Mouse (Mus musculus): Measurements from ENCODE around the gene Spdef. TPM values are rescaled to one million over a fixed set of nuclear protein-coding genes. Genes with fewer than 3 reads are reported as not detected.

The Spdef gene
- total and polyA plus RNA-seq, 2 experiments, result 0.48 TPM; not detected in 1

GRCm38 (mm10) chr17:27751314-27752202 lies 22.8 kb upstream of the Spdef start:
- H3K79me2 ChIP-seq (ENCODE audit: control insufficient read depth, insufficient read depth, low read length), result peaks cover 13% of the 10 kb centered on the region

DNA sequence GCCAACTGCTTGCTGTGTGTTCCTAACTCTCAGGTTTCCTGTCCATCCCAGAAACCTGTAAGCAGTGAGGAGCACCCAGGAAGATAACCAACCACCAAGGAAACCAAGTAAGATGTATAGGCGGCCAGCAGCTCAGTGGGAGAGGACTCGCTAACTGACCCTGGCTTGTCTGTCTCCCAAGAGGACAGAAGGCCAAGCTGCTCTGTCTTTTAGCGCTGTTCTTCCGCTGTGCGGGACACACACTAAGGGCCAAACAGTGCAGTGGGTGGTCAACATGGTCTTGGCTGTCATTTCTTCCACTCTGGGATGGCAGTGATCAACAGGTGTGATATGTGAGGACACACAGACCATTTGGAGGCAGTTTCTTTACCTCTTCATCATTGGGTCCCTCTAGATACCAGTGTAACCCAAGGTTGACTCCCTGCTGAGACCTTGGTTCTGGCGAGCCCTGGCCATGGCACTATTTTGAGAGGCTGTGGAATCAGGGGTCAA lies 21.7 kb upstream of the Spdef start:
- 92% methylated on average over 6 of the region's 6 CpGs for WGBS
- Histone ChIP-seq H3K36me3 (ENCODE audit: control insufficient read depth, insufficient read depth, low read length) (no peaks in the 10 kb centered on the region; the same call in 1 of the 2 replicates), H3K4me1 (ENCODE audit: control insufficient read depth, insufficient read depth, low read length) (no peaks in the 10 kb centered on the region), H3K27ac (replicated peaks; ENCODE audit: insufficient read depth, low read depth, low read length) (no peak overlapping the region), H3K9ac (ENCODE audit: low read depth, low read length) (no peak overlapping the region), H3K4me3 (ENCODE audit: insufficient read depth, low read depth, low read length) (no peak overlapping the region), H3K79me2 (ENCODE audit: control insufficient read depth, insufficient read depth, low read length) (peaks cover 7% of the 10 kb centered on the region), H3K27me3 (ENCODE audit: control insufficient read depth, insufficient read depth, low read length) (no peaks in the 10 kb centered on the region)
- no peak for TF ChIP-seq POLR2A (IDR thresholded peaks at IDR 0.05; ENCODE audit: extremely low read depth, insufficient read depth, low read length)
- TF ChIP-seq CTCF (IDR thresholded peaks at IDR 0.05; ENCODE audit: low read depth, low read length), result no peak
- DNase-seq (ENCODE audit: extremely low read depth, low read depth, low spot score), result no peak

More at GRCm38 (mm10) chr17:27751314-27752202, 22.8 kb upstream of the Spdef start:
- TF ChIP-seq POLR2A (IDR thresholded peaks at IDR 0.05; ENCODE audit: extremely low read depth, insufficient read depth, low read length) (no peak), CTCF (IDR thresholded peaks at IDR 0.05; ENCODE audit: low read depth, low read length) (no peak)
- DNase-seq (ENCODE audit: extremely low read depth, low read depth, low spot score), result no peak
- WGBS, result 87% methylated on average over 8 of the region's 8 CpGs
- H3K4me3 ChIP-seq (ENCODE audit: insufficient read depth, low read depth, low read length), result no peak overlapping the region
- H3K27me3 ChIP-seq (ENCODE audit: control insufficient read depth, insufficient read depth, low read length), result no peaks in the 10 kb centered on the region
- no peak overlapping the region for H3K9ac ChIP-seq (ENCODE audit: low read depth, low read length)
- no peaks in the 10 kb centered on the region; the same call in 1 of the 2 replicates for H3K36me3 ChIP-seq (ENCODE audit: control insufficient read depth, insufficient read depth, low read length)
- no peaks in the 10 kb centered on the region for H3K4me1 ChIP-seq (ENCODE audit: control insufficient read depth, insufficient read depth, low read length)
- H3K27ac ChIP-seq (replicated peaks; ENCODE audit: insufficient read depth, low read depth, low read length), result no peak overlapping the region

GRCm38 (mm10) chr17:27748123-27748522 lies 19.4 kb upstream of the Spdef start:
- no peak for TF ChIP-seq POLR2A (IDR thresholded peaks at IDR 0.05; ENCODE audit: extremely low read depth, insufficient read depth, low read length)
- TF ChIP-seq CTCF (IDR thresholded peaks at IDR 0.05; ENCODE audit: low read depth, low read length), result no peak
- Histone ChIP-seq H3K79me2 (ENCODE audit: control insufficient read depth, insufficient read depth, low read length) (no peaks in the 10 kb centered on the region), H3K4me1 (ENCODE audit: control insufficient read depth, insufficient read depth, low read length) (no peaks in the 10 kb centered on the region)

GRCm38 (mm10) chr17:27746446-27746845 lies 17.7 kb upstream of the Spdef start:
- DNase-seq (ENCODE audit: extremely low read depth, low read depth, low spot score), result no peak
- no peaks in the 10 kb centered on the region for H3K4me1 ChIP-seq (ENCODE audit: control insufficient read depth, insufficient read depth, low read length)
- no peaks in the 10 kb centered on the region for H3K79me2 ChIP-seq (ENCODE audit: control insufficient read depth, insufficient read depth, low read length)
- no peak overlapping the region for H3K4me3 ChIP-seq (ENCODE audit: insufficient read depth, low read depth, low read length)
- H3K36me3 ChIP-seq (ENCODE audit: control insufficient read depth, insufficient read depth, low read length), result no peaks in the 10 kb centered on the region
- TF ChIP-seq POLR2A (IDR thresholded peaks at IDR 0.05; ENCODE audit: extremely low read depth, insufficient read depth, low read length) (no peak), CTCF (IDR thresholded peaks at IDR 0.05; ENCODE audit: low read depth, low read length) (no peak)
- H3K27me3 ChIP-seq (ENCODE audit: control insufficient read depth, insufficient read depth, low read length), result no peaks in the 10 kb centered on the region
- H3K27ac ChIP-seq (replicated peaks; ENCODE audit: insufficient read depth, low read depth, low read length), result no peak overlapping the region
- H3K9ac ChIP-seq (ENCODE audit: low read depth, low read length), result no peak overlapping the region
- WGBS, result 81% methylated on average over 4 of the region's 4 CpGs

More at GRCm38 (mm10) chr17:27748123-27748522, 19.4 kb upstream of the Spdef start:
- Histone ChIP-seq H3K4me3 (ENCODE audit: insufficient read depth, low read depth, low read length) (no peak overlapping the region), H3K27me3 (ENCODE audit: control insufficient read depth, insufficient read depth, low read length) (no peaks in the 10 kb centered on the region), H3K36me3 (ENCODE audit: control insufficient read depth, insufficient read depth, low read length) (no peaks in the 10 kb centered on the region), H3K9ac (ENCODE audit: low read depth, low read length) (no peak overlapping the region), H3K27ac (replicated peaks; ENCODE audit: insufficient read depth, low read depth, low read length) (no peak overlapping the region)
- 100% methylated on average over 2 of the region's 2 CpGs for WGBS
- no peak for DNase-seq (ENCODE audit: extremely low read depth, low read depth, low spot score)

- no peaks in the 10 kb centered on the region for H3K79me2 ChIP-seq (ENCODE audit: control insufficient read depth, insufficient read depth, low read length)
- no peak for DNase-seq (ENCODE audit: extremely low read depth, low read depth, low spot score)
- H3K27me3 ChIP-seq (ENCODE audit: control insufficient read depth, insufficient read depth, low read length), result no peaks in the 10 kb centered on the region
- no peaks in the 10 kb centered on the region for H3K36me3 ChIP-seq (ENCODE audit: control insufficient read depth, insufficient read depth, low read length)
- H3K27ac ChIP-seq (replicated peaks; ENCODE audit: insufficient read depth, low read depth, low read length), result no peak overlapping the region
- TF ChIP-seq POLR2A (IDR thresholded peaks at IDR 0.05; ENCODE audit: extremely low read depth, insufficient read depth, low read length), result no peak
- TF ChIP-seq CTCF (IDR thresholded peaks at IDR 0.05; ENCODE audit: low read depth, low read length), result no peak
- WGBS, result 88% methylated on average over 6 of the region's 6 CpGs
- no peaks in the 10 kb centered on the region for H3K4me1 ChIP-seq (ENCODE audit: control insufficient read depth, insufficient read depth, low read length)
- H3K4me3 ChIP-seq (ENCODE audit: insufficient read depth, low read depth, low read length), result no peak overlapping the region
- H3K9ac ChIP-seq (ENCODE audit: low read depth, low read length), result no peak overlapping the region
Observed at GRCm38 (mm10) chr17:27740961-27741360, 12.2 kb upstream of the Spdef start.

Measured in liver, adult 2 months (tissue).